Mouse (Mus musculus) bone marrow macrophage, adult 2 months (primary cell): ENCODE data around the gene Trit1.

Source experiments
- CTCF ChIP-seq: IDR thresholded peaks from 2 replicates; pipeline ENCODE4 v1.5.1; 2012; ENCODE audit warnings: low read depth, mild to moderate bottlenecking, low read length, moderate library complexity
- POLR2A ChIP-seq: IDR thresholded peaks from 2 replicates; pipeline ENCODE4 v1.6.1; 2012; ENCODE audit warnings: mild to moderate bottlenecking, low read depth, low read length, borderline replicate concordance

GRCm38 (mm10) chr4:122982537-122982936 lies 33.9 kb upstream of the Trit1 start:
- TF ChIP-seq CTCF (no peak), POLR2A (no peak)
